Mouse (Mus musculus) hindbrain, embryonic 14.5 days (tissue): ENCODE results near the gene Prkacb. TPM values are rescaled to one million over a fixed set of nuclear protein-coding genes. Genes with fewer than 3 reads are reported as not detected.
"Not testable (repeated sequence)": the region's sequence is repeated elsewhere in the genome, so short reads cannot be mapped to it uniquely, and the experiment has no call there.

Experiments
- ATAC-seq: fragments of 200-750 bp; cut with Nextera tagmentation; 2 replicates; pipeline ENCODE4 v1.8.0; 2017; ENCODE audit warnings: moderate number of reproducible peaks, mild to moderate bottlenecking, moderate TSS enrichment, moderate library complexity; ENCODE audit not compliant: low FRiP score
- DNase-seq: peaks from one replicate; pipeline ENCODE4 v3.0.0-alpha.2; 2015; ENCODE audit warnings: low spot score
- H3K27ac ChIP-seq: fragments of 300-500 bp; sonication (generic); 2 replicates; pipeline ENCODE4 v1.5.1; 2014; ENCODE audit warnings: mild to moderate bottlenecking, moderate library complexity
- H3K27me3 ChIP-seq: fragments of 300-500 bp; sonication (generic); 2 replicates; pipeline ENCODE4 v1.6.1; 2014; ENCODE audit warnings: mild to moderate bottlenecking, low read length, mixed read lengths; ENCODE audit not compliant: control insufficient read depth, insufficient read depth
- H3K36me3 ChIP-seq: fragments of 300-500 bp; sonication (generic); replicated peaks from 2 replicates; pipeline ENCODE4 v1.6.1; 2014; ENCODE audit not compliant: control insufficient read depth, insufficient read depth
- H3K4me1 ChIP-seq: fragments of 300-500 bp; sonication (generic); replicated peaks from 2 replicates; pipeline ENCODE4 v1.6.1; 2014; ENCODE audit warnings: antibody characterized with exemption, low read length, mixed read lengths; ENCODE audit not compliant: control insufficient read depth, insufficient read depth
- H3K4me2 ChIP-seq: fragments of 300-500 bp; sonication (generic); replicated peaks from 2 replicates; pipeline ENCODE4 v1.6.1; 2014; ENCODE audit warnings: mild to moderate bottlenecking, moderate library complexity
- H3K4me3 ChIP-seq: fragments of 300-500 bp; sonication (generic); replicated peaks from 2 replicates; pipeline ENCODE4 v1.5.1; 2014; ENCODE audit warnings: mild to moderate bottlenecking, low read length
- H3K9ac ChIP-seq: fragments of 300-500 bp; sonication (generic); 2 replicates; pipeline ENCODE4 v1.6.1; 2014
- H3K9me3 ChIP-seq: fragments of 300-500 bp; sonication (generic); 2 replicates; pipeline ENCODE4 v1.6.1; 2016; ENCODE audit warnings: low read length; ENCODE audit not compliant: control insufficient read depth
- WGBS: fragments of 180-500 bp; shearing (Covaris S2); extraction: QIAGEN DNeasy Blood & Tissue Kit; methylation state at CpG from one replicate; pipeline ENCODE4 v1.1.7; 2014; 5-methylcytosine and 5-hydroxymethylcytosine counted together
- polyA plus RNA-seq: library from polyadenylated mRNA; unstranded; fragments of >200 nt; fragmentation: Nextera tagmentation; extraction: Ambion mirVana; gene quantifications from 2 replicates; pipeline ENCODE4 v1.2.1, GENCODE M21; 2014

Prkacb gene
- polyA plus RNA-seq, 1 experiment from 2014 or later, result 216 TPM

DNA sequence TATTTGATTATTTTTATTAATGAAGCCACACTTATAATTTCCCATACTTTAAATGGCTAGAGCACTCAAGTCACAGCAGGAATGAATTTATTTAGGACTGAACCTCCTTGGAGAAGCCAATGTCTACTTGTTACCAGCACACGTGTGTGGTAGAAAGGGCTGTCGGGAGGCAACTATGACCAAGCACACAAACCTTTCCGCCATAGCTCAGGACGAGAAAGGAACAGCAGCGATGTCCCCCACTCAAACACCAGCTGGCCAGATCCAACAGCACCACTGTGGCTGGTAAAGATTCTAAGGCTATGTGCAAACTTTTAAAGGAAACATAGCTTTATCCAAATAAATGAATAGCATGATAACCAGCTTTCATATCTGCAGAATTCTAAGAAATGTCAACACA is 44.4 kb downstream of the Prkacb start:
- Histone ChIP-seq H3K9ac (peak overlapping the region; percentile 57), H3K4me1 (peaks cover 41% of the 10 kb centered on the region), H3K9me3 (no peaks in the 10 kb centered on the region), H3K27ac (peak overlapping the region; percentile 84), H3K36me3 (0 out of 2 replicates have a peak, but pooled peaks cover 3% of the 10 kb centered on the region), H3K27me3 (no peaks in the 10 kb centered on the region), H3K4me2 (peak overlapping the region; percentile 64), H3K4me3 (peak overlapping the region; percentile 40)
- ATAC-seq (no peak), DNase-seq (no peak)
- WGBS, result 71% methylated on average over 5 of the region's 5 CpGs

DNA sequence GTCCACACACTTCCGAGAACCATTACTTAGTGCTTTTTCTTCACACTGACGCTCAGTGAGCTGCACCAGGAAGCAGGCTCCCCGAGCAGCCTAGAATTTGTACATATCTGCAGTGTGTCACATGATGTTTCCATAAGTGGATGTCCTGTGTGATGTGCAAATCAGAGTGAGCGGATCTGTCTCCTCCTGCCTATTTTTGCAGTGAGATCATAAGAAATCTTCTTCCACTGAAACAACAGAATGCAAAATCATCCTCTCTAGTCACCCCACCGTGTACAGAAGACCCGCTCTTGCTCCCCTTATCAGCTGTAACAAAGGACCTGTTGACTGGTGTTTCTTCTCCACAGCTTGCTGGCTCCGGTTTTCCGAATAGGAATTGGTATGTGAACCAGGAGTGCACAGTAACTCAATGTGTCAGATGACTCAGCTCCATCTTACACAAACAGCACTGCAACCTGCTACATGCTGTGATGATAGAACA is 46.0 kb downstream of the Prkacb start:
- H3K4me1 ChIP-seq, result peaks cover 41% of the 10 kb centered on the region
- H3K36me3 ChIP-seq, result no peaks in the 10 kb centered on the region
- peak overlapping the region; percentile 64; the same call in 1 of the 2 replicates for H3K4me2 ChIP-seq
- H3K9ac ChIP-seq, result no peak overlapping the region
- H3K27me3 ChIP-seq, result no peaks in the 10 kb centered on the region
- 67% methylated on average over 8 of the region's 8 CpGs for WGBS
- H3K27ac ChIP-seq, result peak overlapping the region; percentile 38; the same call in 1 of the 2 replicates
- ATAC-seq (no peak), DNase-seq (no peak)
- no peak overlapping the region for H3K4me3 ChIP-seq
- no peaks in the 10 kb centered on the region for H3K9me3 ChIP-seq

DNA sequence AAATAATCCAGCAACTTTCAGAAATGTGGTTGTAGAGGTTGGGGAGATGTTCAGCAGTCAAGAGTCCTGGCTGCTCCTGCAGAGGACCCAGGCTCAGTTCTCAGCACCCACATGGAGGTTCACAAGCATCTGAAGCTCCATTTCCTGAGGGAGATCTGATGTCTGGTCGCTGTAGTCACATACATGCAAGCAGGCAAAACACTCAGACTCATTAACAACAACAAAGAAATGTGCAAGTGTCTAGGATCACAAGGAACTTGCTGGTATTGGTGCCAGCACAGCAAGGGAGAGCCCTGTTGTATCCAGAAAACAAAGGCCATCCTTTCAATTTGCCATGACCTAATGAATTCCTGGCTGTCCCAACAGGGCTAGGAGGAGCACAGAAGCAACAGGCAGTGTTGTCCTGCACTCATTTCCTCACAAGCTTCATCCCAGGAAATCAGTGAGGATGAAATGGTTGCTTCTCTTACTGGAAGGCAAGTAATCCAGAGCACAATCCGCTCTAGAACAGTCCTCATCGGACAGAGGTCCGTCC is 46.7 kb downstream of the Prkacb start:
- H3K27me3 ChIP-seq, result no peaks in the 10 kb centered on the region
- peaks cover 37% of the 10 kb centered on the region for H3K4me1 ChIP-seq
- ATAC-seq (no peak), DNase-seq (no peak)
- H3K36me3 ChIP-seq, result no peaks in the 10 kb centered on the region
- no peak overlapping the region for H3K9ac ChIP-seq
- no peaks in the 10 kb centered on the region for H3K9me3 ChIP-seq
- 91% methylated on average over 4 of the region's 4 CpGs for WGBS
- H3K4me2 ChIP-seq, result peak overlapping the region; percentile 64; the same call in 1 of the 2 replicates
- H3K4me3 ChIP-seq, result no peak overlapping the region
- H3K27ac ChIP-seq, result 0 out of 2 replicates have a peak overlapping the region, but pooled peaks have one; percentile 38

DNA sequence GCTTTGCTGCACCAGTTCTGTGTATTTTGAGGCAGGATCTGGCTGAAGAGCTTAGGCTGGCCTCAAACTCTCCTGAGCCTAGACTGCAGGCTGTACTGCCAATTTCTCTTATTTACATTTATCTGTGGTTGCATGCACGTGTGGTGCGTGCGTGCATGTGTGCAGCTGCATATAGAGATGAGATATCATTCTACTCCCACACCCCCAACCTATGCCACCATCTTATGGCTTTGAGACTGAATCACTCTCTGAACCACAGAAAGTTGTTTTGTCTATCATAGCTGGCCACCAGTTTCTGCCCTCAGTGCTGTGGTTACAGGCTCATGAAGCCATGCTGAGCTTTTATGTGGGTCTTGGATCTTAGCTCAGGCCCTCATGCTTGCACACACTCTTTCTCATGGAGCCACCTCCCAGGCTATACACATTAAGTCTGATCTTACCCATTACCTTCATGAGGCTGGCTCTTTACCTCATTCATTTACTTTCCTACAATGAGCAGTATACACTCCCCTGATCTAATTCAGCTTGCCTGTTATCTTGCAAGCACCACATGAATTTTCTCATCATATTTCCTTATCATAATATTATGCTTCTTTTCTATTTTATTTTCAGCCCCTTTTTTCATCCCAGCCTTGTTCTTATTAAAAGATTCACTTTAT is 47.8 kb downstream of the Prkacb start:
- Histone ChIP-seq H3K4me3 (no peak overlapping the region), H3K9ac (no peak overlapping the region), H3K27ac (no peak overlapping the region), H3K27me3 (no peaks in the 10 kb centered on the region), H3K4me2 (no peak overlapping the region), H3K9me3 (no peaks in the 10 kb centered on the region), H3K36me3 (no peaks in the 10 kb centered on the region), H3K4me1 (peaks cover 31% of the 10 kb centered on the region)
- 95% methylated on average over 3 of the region's 3 CpGs for WGBS
- no peak for DNase-seq
- ATAC-seq, result no peak

DNA sequence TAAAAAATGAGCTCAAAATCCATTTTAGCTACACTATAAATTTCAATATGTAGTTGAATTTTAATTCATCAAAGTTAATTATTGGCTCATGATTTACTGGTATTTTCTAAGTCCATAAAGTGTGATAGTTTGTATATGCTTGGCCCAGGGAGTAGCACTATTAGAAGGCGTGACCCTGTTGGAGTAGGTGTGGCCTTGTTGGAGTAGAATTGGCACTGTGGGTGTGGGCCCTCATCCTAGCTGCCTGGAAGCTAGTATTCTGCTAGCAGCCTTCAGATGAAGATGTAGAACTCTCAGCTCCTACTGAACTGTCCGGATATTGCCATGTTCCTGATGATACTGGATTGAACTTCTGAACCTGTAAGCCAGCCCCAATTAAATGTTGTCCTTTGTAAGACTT is 49.7 kb downstream of the Prkacb start:
- H3K27me3 ChIP-seq, H3K4me2 ChIP-seq, H3K9ac ChIP-seq, H3K9me3 ChIP-seq, DNase-seq, H3K36me3 ChIP-seq, ATAC-seq, H3K4me3 ChIP-seq, H3K27ac ChIP-seq: not testable (repeated sequence)
- H3K4me1 ChIP-seq, result peaks cover 21% of the 10 kb centered on the region
- WGBS, result 98% methylated on average over 2 of the region's 2 CpGs

DNA sequence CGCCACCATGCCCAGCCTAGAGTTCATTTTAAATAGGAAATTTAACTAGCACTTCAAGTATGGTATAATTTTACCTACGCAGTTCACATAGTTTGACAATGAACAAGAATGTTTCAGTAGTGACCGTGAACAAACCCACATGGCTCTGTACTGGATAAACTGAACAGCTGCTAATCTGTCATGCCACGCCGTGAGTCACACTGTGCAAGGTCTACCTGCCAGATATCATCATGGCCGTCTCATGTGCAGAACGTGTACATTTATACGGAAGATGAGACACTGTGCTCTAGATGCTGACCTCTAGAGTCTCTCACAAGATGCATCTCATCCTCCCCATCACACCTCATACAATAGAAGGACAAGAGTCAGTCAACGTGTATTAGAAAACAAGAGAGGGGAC is 51.5 kb downstream of the Prkacb start:
- no peak for DNase-seq
- H3K4me3 ChIP-seq, result no peak overlapping the region
- H3K27ac ChIP-seq, result no peak overlapping the region
- no peaks in the 10 kb centered on the region for H3K27me3 ChIP-seq
- peaks cover 6% of the 10 kb centered on the region; the same call in 1 of the 2 replicates for H3K36me3 ChIP-seq
- 93% methylated on average over 9 of the region's 9 CpGs for WGBS
- H3K9ac ChIP-seq, result no peak overlapping the region
- ATAC-seq, result no peak
- H3K4me2 ChIP-seq, result no peak overlapping the region
- H3K4me1 ChIP-seq, result 0 out of 2 replicates have a peak, but pooled peaks cover 4% of the 10 kb centered on the region
- H3K9me3 ChIP-seq, result no peaks in the 10 kb centered on the region

DNA sequence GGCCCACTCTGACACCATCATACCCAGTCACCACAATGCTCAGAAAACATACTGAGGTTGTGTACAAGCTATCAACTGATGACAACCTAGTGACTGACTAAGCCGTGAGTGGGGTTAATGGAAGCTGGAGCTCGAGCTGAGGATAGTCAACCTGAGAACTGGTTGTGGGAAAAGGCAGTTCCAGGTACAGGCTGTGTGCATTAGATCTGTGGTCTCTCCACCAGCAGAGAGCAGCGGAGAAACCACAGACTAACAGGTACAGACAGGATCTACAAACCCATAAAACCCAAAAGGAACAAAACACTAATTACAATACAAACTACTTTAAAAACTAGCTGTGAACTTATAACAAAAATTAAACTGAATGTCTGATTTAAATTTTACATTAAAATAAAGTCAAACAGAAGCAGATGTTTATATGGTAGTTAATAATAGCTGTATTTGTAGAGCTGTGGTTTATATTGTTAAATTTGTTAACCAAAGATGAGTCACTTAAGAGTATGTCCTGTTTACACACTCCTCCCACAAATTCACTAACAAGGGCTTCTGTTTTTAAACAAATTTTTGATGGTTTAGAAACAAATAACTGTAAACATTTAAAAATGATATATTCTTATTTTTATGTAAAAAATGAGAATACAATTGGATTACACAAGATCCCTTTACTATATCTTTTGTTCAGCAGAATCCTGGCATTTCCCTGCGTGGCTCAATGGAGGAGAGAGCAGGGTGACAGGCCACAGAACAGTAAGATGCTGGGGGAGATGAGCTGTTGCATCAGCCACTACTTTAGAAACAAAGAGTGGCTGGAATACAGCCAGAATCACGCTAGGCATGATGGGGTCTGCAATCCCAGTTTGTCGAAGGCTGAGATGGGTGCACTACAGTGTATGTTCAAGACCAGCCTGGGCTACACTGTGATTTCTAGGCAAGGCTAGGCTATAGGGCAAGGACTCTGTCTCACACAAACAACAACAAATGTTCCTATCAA is 54.5 kb downstream of the Prkacb start:
- Histone ChIP-seq H3K4me3 (no peak overlapping the region), H3K4me2 (no peak overlapping the region), H3K36me3 (peaks cover 27% of the 10 kb centered on the region), H3K4me1 (no peaks in the 10 kb centered on the region), H3K9ac (no peak overlapping the region), H3K9me3 (no peaks in the 10 kb centered on the region), H3K27ac (no peak overlapping the region), H3K27me3 (no peaks in the 10 kb centered on the region)
- DNase-seq (no peak), ATAC-seq (no peak)
- 78% methylated on average over 6 of the region's 6 CpGs for WGBS

DNA sequence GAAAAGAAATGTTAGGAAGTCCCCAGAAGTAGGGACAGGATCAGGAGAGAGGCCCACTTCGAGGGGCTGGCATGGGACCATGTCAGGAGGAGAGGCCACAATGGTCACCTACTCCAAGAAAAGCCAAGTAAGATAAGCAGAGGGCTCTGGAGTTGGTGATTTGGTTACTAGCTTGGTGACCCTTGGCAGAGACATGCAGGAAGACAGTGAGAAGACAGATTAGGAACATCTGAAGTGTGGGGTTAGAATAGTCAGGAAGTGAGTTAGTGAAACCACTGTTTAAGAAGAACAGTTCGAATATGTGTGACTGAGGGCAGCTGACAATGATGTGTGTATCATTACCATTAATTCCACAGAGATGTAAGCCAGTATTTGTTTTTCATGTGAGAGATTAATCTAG is 58.5 kb downstream of the Prkacb start:
- ATAC-seq, result no peak
- WGBS, result 95% methylated on average over 2 of the region's 2 CpGs

More for the DNA sequence above, 58.5 kb downstream of the Prkacb start:
- Histone ChIP-seq H3K9me3 (no peaks in the 10 kb centered on the region), H3K27ac (no peak overlapping the region), H3K4me3 (no peak overlapping the region), H3K27me3 (no peaks in the 10 kb centered on the region), H3K9ac (no peak overlapping the region), H3K4me2 (no peak overlapping the region), H3K4me1 (no peaks in the 10 kb centered on the region), H3K36me3 (peaks cover 57% of the 10 kb centered on the region)
- DNase-seq, result no peak
